Mouse (Mus musculus): ENCODE data around the gene 4833427G06Rik. TPM values are rescaled to one million over a fixed set of nuclear protein-coding genes. Genes with fewer than 3 reads are reported as not detected.

The 4833427G06Rik gene
- total and polyA plus RNA-seq, 3 experiments = not detected

GRCm38 (mm10) chr9:51093697-51094096, 8.2 kb downstream of the 4833427G06Rik start:
- Histone ChIP-seq H3K9me3 (replicated peaks; ENCODE audit: insufficient read depth, low read length) (no peaks in the 10 kb centered on the region), H3K4me1 (ENCODE audit: control insufficient read depth in 1 of 2, insufficient read depth in 2 of 2, low read length in 2 of 2) (no peaks in the 10 kb centered on the region), H3K27ac (ENCODE audit: control insufficient read depth, low read depth, low read length) (no peak overlapping the region), H3K36me3 (ENCODE audit: control insufficient read depth in 1 of 2, insufficient read depth in 2 of 2, low read length in 2 of 2) (peaks cover 0 to 7% of the 10 kb centered on the region in 2 experiments; a peak in 2 of 4 replicates), H3K79me2 (ENCODE audit: control insufficient read depth, insufficient read depth, low read length, poor library complexity) (no peaks in the 10 kb centered on the region), H3K4me3 (ENCODE audit: control insufficient read depth in 1 of 2, insufficient read depth in 1 of 2, low read depth in 2 of 2, low read length in 2 of 2) (no peak overlapping the region), H3K9ac (ENCODE audit: control insufficient read depth, low read depth, low read length, poor library complexity, severe bottlenecking) (no peak overlapping the region), H3K27me3 (ENCODE audit: control insufficient read depth in 1 of 2, insufficient read depth in 2 of 2, low read length in 2 of 2) (peaks cover 0 to 3% of the 10 kb centered on the region in 2 experiments; a peak in 3 of 4 replicates)
- peak; percentile 30 for DNase-seq (ENCODE audit: low read depth, low spot score)
- TF ChIP-seq TAL1 (IDR thresholded peaks at IDR 0.05; ENCODE audit: low read length) = peak; percentile 24; the same call in 1 of the 2 replicates
- TF ChIP-seq KAT2A (conservative IDR thresholded peaks at IDR 0.05; ENCODE audit: low read depth, low read length) = no peak
- peak; percentile 85 for TF ChIP-seq GATA1 (IDR thresholded peaks at IDR 0.05; ENCODE audit: low read depth, low read length)
- peak; percentile 72 for TF ChIP-seq ETS1 (IDR thresholded peaks at IDR 0.05; ENCODE audit: low read depth, low read length)
- no peak for TF ChIP-seq RAD21 (IDR thresholded peaks at IDR 0.05; ENCODE audit: low read depth, low read length)
- TF ChIP-seq EP300 (IDR thresholded peaks at IDR 0.05; ENCODE audit: low read depth in 1 of 2, low read length in 2 of 2) = peak; percentile 74 to 79
- no peak for TF ChIP-seq USF2 (IDR thresholded peaks at IDR 0.05; ENCODE audit: borderline replicate concordance in 1 of 2, insufficient read depth in 1 of 2, low read depth in 1 of 2, low read length in 2 of 2)
- peak; percentile 70; the same call in 1 of the 2 replicates for TF ChIP-seq RCOR1 (IDR thresholded peaks at IDR 0.05; ENCODE audit: low read depth, low read length)
- peak; percentile 88 for TF ChIP-seq TCF12 (IDR thresholded peaks at IDR 0.05; ENCODE audit: low read depth, low read length)

GRCm38 (mm10) chr9:51081614-51082013, 20.3 kb downstream of the 4833427G06Rik start:
- H3K36me3 ChIP-seq (ENCODE audit: control insufficient read depth in 1 of 2, insufficient read depth in 2 of 2, low read length in 2 of 2) = no peaks in the 10 kb centered on the region
- no peaks in the 10 kb centered on the region for H3K79me2 ChIP-seq (ENCODE audit: control insufficient read depth, insufficient read depth, low read length, poor library complexity)
- no peaks in the 10 kb centered on the region for H3K4me1 ChIP-seq (ENCODE audit: control insufficient read depth in 1 of 2, insufficient read depth in 2 of 2, low read length in 2 of 2)
- H3K9ac ChIP-seq (ENCODE audit: control insufficient read depth, low read depth, low read length, poor library complexity, severe bottlenecking) = no peak overlapping the region
- H3K9me3 ChIP-seq (replicated peaks; ENCODE audit: insufficient read depth, low read length) = no peaks in the 10 kb centered on the region
- no peak overlapping the region for H3K4me3 ChIP-seq (ENCODE audit: control insufficient read depth in 1 of 2, insufficient read depth in 1 of 2, low read depth in 2 of 2, low read length in 2 of 2)
- TF ChIP-seq TAL1 (IDR thresholded peaks at IDR 0.05; ENCODE audit: low read length) (no peak), HCFC1 (IDR thresholded peaks at IDR 0.05; ENCODE audit: low read depth, low read length) (no peak)
- no peak for DNase-seq (ENCODE audit: low read depth, low spot score)
- no peak overlapping the region for H3K27ac ChIP-seq (ENCODE audit: control insufficient read depth, low read depth, low read length)
- H3K27me3 ChIP-seq (ENCODE audit: control insufficient read depth in 1 of 2, insufficient read depth in 2 of 2, low read length in 2 of 2) = peaks cover 2 to 7% of the 10 kb centered on the region in 2 experiments

DNA sequence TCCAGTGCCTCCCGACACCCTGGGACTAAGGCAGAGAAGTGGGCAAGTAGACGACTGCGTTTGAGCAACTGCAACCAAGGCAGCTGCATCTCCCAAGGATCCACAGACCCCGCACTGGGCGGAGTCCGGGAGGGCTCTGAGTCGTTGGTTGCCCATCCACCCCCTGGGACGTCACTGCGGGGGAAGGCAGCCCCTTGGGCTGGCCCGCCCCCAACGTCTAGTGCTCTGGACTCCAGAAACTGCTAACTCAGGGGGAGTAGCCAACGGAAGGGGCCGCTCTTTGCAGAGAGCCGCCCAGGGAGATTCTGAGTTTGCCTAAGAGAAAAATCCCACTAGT, 24.9 kb downstream of the 4833427G06Rik start, which contains the start of gene Layn:
Layn (minus strand) TSS at position 116 of the 337 bp plus-strand sequence.
- no peaks in the 10 kb centered on the region for H3K79me2 ChIP-seq (ENCODE audit: control insufficient read depth, insufficient read depth, low read length, poor library complexity)
- H3K36me3 ChIP-seq (ENCODE audit: control insufficient read depth in 1 of 2, insufficient read depth in 2 of 2, low read length in 2 of 2) = no peaks in the 10 kb centered on the region
- no peak within 1 kb of the TSS for H3K27ac ChIP-seq (ENCODE audit: control insufficient read depth, low read depth, low read length)
- TF ChIP-seq CTCF (IDR thresholded peaks at IDR 0.05 in 2 of 3, conservative IDR thresholded peaks at IDR 0.05 in 1 of 3; ENCODE audit: control insufficient read depth in 1 of 3, insufficient read depth in 1 of 3, low read depth in 2 of 3, low read length in 3 of 3, poor library complexity in 1 of 3, severe bottlenecking in 1 of 3) (no peak), RCOR1 (IDR thresholded peaks at IDR 0.05; ENCODE audit: low read depth, low read length) (no peak), ELF1 (IDR thresholded peaks at IDR 0.05; ENCODE audit: low read depth, low read length) (no peak), KAT2A (conservative IDR thresholded peaks at IDR 0.05; ENCODE audit: low read depth, low read length) (no peak), NELFE (IDR thresholded peaks at IDR 0.05; ENCODE audit: low read depth, low read length) (no peak), POLR2AphosphoS5 (IDR thresholded peaks at IDR 0.05; ENCODE audit: borderline replicate concordance, low read depth, low read length) (no peak), ZMIZ1 (IDR thresholded peaks at IDR 0.05; ENCODE audit: low read depth, low read length) (no peak), SMC3 (IDR thresholded peaks at IDR 0.05; ENCODE audit: low read depth, low read length) (no peak), USF2 (IDR thresholded peaks at IDR 0.05; ENCODE audit: borderline replicate concordance in 1 of 2, insufficient read depth in 1 of 2, low read depth in 1 of 2, low read length in 2 of 2) (no peak), NRF1 (IDR thresholded peaks at IDR 0.05; ENCODE audit: insufficient read depth, low read depth, low read length, poor library complexity, severe bottlenecking) (no peak), MYB (IDR thresholded peaks at IDR 0.05; ENCODE audit: low read depth, low read length) (no peak), CHD1 (IDR thresholded peaks at IDR 0.05; ENCODE audit: low read depth, low read length) (no peak), ZC3H11A (IDR thresholded peaks at IDR 0.05; ENCODE audit: low read depth, low read length) (no peak), TAL1 (IDR thresholded peaks at IDR 0.05; ENCODE audit: low read length) (no peak), JUND (IDR thresholded peaks at IDR 0.05; ENCODE audit: low read depth, low read length) (no peak), SIN3A (IDR thresholded peaks at IDR 0.05; ENCODE audit: low read length) (no peak), TBP (IDR thresholded peaks at IDR 0.05; ENCODE audit: low read depth, low read length) (no peak), ZKSCAN1 (IDR thresholded peaks at IDR 0.05; ENCODE audit: low read depth, low read length) (no peak)
- no peak for DNase-seq (ENCODE audit: low read depth, low spot score)
- no peaks in the 10 kb centered on the region for H3K9me3 ChIP-seq (replicated peaks; ENCODE audit: insufficient read depth, low read length)
- no peak within 1 kb of the TSS for H3K9ac ChIP-seq (ENCODE audit: control insufficient read depth, low read depth, low read length, poor library complexity, severe bottlenecking)
- H3K4me3 ChIP-seq (ENCODE audit: control insufficient read depth in 1 of 2, insufficient read depth in 1 of 2, low read depth in 2 of 2, low read length in 2 of 2) = no peak within 1 kb of the TSS
- no peaks in the 10 kb centered on the region; a peak in 1 of 4 replicates for H3K4me1 ChIP-seq (ENCODE audit: control insufficient read depth in 1 of 2, insufficient read depth in 2 of 2, low read length in 2 of 2)
- H3K27me3 ChIP-seq (ENCODE audit: control insufficient read depth in 1 of 2, insufficient read depth in 2 of 2, low read length in 2 of 2) = peaks cover 2 to 4% of the 10 kb centered on the region in 2 experiments; a peak in 1 of 4 replicates

Data from MEL (cell line).